Mouse (Mus musculus) spleen, adult 2 months (tissue): ENCODE data around the gene Tmc8.

Source experiments
- CTCF ChIP-seq: fragments of 200-500 bp; IDR thresholded peaks from 2 replicates; pipeline ENCODE4 v1.5.1; 2011; ENCODE audit warnings: mild to moderate bottlenecking, inconsistent platforms; ENCODE audit not compliant: insufficient read depth, insufficient read length, insufficient replicate concordance; ENCODE audit errors: extremely low read depth
- POLR2A ChIP-seq: fragments of 200-500 bp; IDR thresholded peaks from 2 replicates; pipeline ENCODE4 v1.6.1; 2011; ENCODE audit warnings: low read depth, low read length, inconsistent platforms

DNA sequence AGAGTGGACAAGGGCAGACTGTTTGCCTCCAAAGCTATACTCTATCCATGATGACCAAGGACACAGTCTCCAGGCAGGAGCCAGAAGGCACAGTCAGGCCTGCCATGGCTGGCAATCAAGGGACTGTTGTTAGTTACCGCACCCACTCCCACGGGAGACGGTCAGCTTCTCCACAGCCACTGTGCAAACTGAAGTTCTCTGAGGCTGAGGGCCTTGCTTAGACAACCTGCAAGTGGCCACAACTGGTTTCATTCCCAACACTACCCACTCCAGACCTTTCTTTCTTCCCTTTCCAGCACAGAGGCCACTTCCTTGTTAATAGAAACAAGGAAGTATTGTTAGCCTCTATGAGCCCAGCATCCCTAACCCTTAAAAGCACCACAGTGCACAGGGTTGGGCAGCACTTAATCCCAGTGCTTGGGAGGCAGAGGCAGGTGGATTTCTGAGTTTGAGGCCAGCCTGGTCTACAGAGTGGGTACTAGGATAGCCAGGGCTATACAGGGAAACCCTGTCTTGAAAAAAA is 21.4 kb downstream of the Tmc8 start:
- TF ChIP-seq CTCF (no peak), POLR2A (no peak)
